Mouse (Mus musculus): ENCODE measurements around the gene Armh3.

The Armh3 gene

DNA sequence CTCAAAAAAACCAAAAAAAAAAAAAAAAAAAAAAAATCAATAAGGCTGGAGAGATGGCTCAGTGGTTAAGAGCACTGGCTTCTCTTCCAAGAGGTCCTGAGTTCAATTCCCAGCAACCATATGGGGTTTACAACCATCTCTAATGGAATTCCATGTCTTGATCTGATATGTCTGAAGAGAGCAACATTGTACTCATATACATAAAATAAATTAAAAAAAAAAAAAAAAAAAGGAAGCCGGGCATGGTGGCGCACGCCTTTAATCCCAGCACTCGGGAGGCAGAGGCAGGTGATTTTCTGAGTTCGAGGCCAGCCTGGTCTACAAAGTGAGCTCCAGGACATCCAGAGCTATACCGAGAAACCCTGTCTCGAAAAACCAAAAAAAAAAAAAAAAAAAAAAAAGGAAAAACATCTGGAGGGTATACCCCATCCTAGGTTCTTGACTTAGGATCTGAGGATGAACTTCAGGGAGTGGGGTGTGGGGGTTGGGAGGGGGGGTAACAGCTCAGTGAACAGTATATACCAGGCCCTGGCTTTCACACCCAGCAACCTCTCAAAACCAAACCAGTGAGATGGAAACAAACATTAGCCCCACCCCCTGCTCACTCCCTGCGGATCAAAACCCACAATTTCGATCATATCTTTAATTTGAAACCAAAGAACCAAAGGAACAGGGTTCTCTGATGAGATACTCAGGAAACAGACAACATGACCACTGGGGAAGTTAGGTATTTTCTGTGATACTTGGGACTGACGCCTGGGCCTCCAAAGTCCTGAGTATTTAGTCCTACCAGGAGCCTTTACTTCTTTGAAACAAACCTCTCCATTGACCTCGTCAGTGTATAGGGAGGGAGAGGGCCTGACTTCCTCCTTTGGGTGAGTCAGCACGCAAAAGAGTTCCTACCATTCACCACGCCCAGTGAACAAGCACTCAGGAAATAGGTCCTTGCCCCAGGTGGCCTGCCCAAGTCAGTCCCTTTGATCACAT lies 208.1 kb downstream of the Armh3 start:
- DNase-seq (ENCODE audit: extremely low read depth, low read depth), result peak; percentile 95

DNA sequence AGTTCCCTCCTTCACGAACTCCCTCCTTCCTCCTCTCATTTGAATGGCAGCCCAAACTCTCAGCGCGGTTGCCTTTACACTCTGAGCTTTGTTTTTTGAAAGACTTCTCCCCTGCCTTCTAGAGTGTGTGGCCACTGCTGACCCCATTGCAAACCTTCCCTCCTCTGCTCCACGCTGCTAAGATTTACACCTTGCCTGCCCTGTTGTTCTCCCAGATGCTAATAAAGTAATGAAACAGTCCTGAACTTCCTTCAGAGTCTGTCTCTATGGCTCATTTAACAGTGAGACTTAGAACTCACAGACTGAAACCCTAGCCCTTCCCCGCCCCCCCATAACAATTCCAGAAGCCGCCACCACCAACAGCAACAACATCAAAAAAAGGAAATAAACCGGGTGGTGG lies 208.9 kb downstream of the Armh3 start:
- no peak for DNase-seq (ENCODE audit: extremely low read depth, low read depth)

DNA sequence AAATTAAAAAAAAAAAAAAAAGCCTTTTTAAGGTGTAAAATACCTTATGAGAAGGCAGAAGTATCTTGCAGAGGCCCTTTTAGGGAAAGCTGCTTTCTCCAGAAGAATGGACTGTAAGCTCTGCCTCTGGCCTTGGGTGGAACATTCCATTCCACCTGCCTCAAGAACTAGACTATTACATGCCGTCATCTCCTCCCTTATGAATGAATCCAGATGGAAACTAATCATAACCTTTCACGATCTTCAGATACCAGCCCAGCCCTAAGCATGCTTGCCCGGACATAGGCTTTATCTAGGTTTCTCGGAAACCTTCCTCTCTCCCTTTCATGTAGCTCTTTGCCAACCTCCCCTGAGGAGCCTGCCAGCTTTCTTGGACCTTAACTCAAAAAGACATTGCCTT lies 210.0 kb downstream of the Armh3 start:
- DNase-seq (ENCODE audit: extremely low read depth, low read depth), result no peak

DNA sequence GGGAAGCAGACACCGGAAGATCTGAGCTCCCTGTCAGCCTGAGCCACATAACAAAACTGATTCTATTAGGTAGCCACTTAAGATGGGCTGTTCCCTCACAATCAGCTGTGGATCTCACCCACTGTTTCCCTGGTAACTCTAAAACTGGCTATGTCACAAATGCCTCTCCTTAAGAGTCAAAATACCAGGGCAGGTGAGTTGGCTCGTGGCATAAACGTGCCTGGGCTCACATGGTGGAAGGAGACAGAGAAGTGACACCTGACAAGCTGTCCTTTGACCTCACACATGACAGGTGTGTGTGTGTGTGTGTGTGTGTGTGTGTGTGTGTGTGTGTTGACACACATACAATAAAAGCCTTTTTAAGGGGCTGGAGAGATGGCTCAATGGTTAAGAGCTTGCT lies 210.8 kb downstream of the Armh3 start:
- DNase-seq (ENCODE audit: extremely low read depth, low read depth), result no peak

DNA sequence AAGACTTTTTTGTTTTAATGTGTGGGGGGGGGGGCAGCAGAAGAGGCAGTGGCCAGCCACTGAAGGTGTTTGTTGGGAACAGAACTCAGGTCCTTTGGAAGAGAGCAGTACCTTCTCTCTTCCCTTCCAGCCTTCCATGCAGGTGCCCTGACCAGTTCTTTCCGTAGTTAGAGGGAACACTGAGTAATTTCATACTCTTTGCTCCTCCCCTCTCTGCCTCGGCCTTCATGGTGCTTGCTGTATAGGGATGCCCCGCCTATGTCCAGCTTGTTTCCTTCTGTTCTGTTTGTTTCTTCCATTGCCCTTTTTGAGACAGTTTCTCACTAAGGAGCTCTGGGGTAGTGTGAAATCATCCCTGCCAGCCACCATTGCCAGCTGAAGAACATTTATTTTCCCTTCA lies 212.8 kb downstream of the Armh3 start:
- DNase-seq (ENCODE audit: extremely low read depth, low read depth), result no peak

DNA sequence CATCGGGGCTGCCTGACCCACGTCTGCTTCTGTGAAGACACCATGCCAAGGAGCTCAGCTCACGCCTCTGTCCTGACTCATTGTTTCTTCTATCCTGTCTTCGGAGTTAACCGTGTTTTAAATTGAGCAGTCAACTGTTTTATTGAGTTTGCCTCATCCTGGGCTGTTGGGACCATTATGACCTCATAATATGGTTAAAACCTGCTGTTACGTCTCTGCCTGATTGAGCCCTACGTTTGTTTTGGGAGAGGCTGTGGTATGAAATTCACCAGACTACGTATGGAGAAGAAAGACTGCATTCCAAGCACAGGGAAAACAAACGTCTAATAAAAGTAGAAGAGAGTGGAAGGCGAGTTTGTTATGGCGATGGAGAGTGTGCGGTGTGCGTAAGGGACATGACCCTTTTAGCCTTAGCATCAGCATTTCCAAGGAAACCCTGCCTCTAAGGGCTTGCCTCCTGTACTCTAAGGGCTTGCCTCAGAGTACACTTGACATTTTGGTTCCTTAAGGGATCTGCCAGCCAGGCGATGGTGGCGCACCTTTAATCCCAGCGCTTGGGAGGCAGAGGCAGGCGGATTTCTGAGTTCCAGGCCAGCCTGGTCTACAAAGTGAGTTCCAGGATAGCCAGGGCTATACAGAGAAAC lies 214.2 kb downstream of the Armh3 start:
- no peak for DNase-seq (ENCODE audit: extremely low read depth, low read depth)

DNA sequence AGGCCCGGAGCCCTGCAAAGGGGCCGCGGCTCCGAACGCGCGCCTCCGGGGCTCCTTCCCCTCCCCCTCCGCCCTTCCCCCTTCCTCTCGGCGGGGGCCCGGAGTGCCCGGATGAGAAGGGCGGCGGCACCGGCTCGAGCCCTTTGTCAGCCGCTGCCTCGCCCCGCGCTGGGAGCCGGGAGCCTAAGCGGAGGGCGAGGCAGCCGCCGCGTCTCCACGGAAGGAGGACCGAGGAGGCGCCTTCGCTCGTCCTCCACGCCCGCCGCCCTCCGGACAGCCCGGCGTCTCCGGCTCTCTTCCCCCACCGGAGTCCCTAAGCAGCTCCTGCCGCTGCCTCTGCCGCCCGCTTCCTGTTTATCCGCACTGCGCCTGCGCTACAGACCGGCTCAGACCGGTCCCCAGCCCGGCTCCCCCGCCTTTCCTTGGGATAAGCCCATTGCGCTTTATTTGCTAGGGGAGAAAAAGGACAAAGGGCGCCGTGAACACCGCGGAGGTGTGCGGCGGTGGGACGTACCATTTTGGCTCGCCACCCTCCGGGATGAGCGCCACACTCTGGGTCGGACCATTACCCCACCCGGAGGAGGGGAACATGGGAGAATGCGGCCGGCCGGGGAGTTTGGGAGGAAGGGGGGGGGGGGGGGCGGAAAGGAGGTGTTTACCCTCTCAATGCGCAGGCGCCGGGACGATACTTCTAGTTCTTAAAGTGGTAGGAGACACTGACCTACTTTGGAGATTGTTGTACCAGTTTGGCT lies 214.9 kb downstream of the Armh3 start, which contains the start of gene Mgea5:
Gene Mgea5, minus strand, starts transcription at position 657 of the 752 bp plus-strand sequence.
- peak; percentile 99 for DNase-seq (ENCODE audit: extremely low read depth, low read depth)

DNA sequence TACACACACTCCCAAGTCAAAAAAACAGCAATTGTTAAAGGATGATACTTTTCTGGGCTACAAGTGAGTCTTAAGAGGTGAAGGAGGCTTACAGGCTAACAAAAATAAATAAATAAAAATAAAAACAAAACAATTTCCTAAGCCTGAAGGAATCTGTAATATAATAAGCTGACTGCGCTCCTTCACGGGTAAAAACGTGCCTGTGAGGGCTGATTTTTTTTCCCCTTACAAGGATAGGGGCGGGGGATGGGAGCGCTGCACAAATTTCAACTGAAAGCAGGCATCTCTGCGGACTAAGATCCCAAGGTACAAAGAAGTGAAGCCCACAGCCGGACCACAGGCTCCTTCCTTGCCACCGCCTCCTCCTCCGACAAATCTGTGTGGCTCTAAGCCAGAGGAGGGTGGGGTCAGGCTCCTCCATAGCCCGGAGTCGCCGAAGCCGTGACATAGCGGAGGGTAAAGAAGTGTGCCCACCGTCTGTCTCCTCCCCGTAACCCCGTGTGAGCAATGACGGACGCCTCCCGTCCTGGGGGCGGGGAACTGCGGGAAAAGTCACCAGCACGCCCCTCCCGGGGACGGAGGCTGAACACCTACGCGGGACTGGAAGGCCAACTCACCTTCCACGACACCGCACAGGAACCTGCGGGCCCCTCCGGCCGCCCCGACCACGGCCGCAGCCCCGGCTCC lies 215.8 kb downstream of the Armh3 start:
- DNase-seq (ENCODE audit: extremely low read depth, low read depth), result peak; percentile 68

DNA sequence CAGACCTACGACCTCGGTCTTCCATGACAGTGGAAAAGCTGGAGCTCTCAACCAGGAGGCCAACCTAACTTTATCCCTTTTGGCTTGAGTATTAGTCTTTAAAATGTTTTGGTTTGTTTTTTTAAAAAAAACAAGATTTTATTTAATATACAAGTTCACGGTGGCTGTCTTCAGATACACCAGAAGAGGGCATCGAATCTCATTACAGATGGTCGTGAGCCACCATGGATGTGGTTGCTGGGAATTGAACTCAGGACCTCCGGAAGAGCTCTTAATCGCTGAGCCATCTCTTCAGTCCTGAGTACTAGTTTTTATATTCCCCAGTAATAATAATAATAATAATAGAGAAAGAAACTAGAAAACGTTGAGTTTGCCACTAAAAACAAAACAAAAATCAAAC lies 216.6 kb downstream of the Armh3 start:
- DNase-seq (ENCODE audit: extremely low read depth, low read depth), result no peak

DNA sequence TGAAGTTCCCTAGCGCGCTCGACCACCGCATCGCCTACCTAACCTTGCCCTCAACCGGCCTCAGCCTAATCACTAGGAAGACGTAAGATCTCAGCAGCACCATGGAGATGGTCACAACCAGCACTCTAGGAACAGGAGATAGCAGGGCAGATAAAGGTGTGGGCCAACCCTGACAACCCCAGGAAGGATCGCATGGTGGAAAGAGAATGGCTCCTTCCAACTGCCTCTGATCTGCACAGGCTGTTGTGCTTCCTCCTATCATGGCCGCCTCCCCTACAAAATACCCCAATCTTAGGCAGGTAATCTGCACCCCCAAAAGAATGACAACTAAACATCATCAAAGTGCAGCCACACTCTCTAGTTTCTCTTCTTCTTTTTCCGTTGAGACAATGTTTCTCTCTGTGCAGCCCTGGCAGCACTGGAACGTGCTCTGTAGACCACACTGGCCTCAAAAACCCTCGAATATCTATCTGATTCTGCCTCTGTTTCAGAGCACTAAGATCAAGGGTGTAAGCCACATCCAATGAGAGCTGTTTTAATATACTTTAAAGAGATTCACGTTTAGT lies 217.9 kb downstream of the Armh3 start:
- DNase-seq (ENCODE audit: extremely low read depth, low read depth), result no peak

DNA sequence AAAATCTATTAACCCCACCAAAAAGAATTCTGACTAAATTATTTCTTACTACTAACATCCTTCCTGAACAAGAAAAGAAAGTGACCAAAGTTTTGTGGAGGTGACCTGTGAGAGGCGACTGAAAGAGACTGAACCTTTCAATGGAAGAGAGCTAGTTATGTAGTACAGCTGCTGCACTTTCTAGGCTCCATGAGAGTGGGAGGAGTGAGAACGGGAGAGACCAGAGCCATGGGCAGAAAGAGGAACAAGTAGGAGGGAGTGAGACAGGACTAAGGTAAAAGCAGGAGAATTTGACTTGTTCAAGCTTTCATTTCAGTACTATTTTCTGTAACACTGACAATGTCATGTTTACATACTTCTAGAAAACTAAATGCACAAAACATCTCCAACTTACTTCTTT lies 222.8 kb downstream of the Armh3 start:
- no peak for DNase-seq (ENCODE audit: extremely low read depth, low read depth)

DNA sequence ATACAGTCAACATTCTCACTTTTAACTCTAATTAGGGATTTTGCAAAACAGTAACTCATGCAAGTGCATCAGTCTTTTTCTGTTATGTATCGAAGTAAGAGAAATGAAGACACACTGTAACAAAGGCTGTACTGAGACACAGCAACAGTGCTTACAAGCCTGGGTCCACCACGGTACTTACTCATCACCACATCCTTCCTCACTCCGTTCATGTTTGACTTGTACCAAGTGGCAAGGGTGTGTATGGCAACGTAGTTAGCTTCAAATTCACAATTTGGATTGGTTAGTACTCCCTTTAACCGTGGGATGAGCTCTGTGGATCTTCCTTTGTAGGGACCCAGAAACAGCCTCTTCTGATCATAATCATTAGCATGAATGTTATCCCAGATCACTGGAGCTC lies 226.8 kb downstream of the Armh3 start:
- DNase-seq (ENCODE audit: extremely low read depth, low read depth), result no peak

All from MEL-GATA-1-ER (cell line).